Mouse (Mus musculus): ENCODE data around the gene Lima1.
"Not testable (repeated sequence)": the region's sequence is repeated elsewhere in the genome, so short reads cannot be mapped to it uniquely, and the experiment has no call there.

Gene Lima1

GRCm38 (mm10) chr15:99834681-99835080, 40.6 kb downstream of the Lima1 start:
- DNase-seq (ENCODE audit: low spot score) = no peak

- no peak for DNase-seq (ENCODE audit: low spot score)
Measured at GRCm38 (mm10) chr15:99833648-99834454, 41.4 kb downstream of the Lima1 start.

GRCm38 (mm10) chr15:99831535-99831934, 43.7 kb downstream of the Lima1 start:
- DNase-seq (ENCODE audit: low spot score) = no peak

GRCm38 (mm10) chr15:99828061-99828460, 47.2 kb downstream of the Lima1 start:
- no peak for DNase-seq (ENCODE audit: low spot score)

- DNase-seq (ENCODE audit: low spot score) = no peak
Measured at GRCm38 (mm10) chr15:99826210-99826888, 48.9 kb downstream of the Lima1 start.

- no peak for DNase-seq (ENCODE audit: low spot score)
Measured at GRCm38 (mm10) chr15:99825211-99825610, 50.0 kb downstream of the Lima1 start.

GRCm38 (mm10) chr15:99823322-99823898, 51.8 kb downstream of the Lima1 start:
- no peak for DNase-seq (ENCODE audit: low spot score)

- not testable (repeated sequence) for DNase-seq (ENCODE audit: low spot score)
Measured at GRCm38 (mm10) chr15:99822501-99822900, 52.8 kb downstream of the Lima1 start.

GRCm38 (mm10) chr15:99819621-99820279, 55.5 kb downstream of the Lima1 start:
- no peak for DNase-seq (ENCODE audit: low spot score)

GRCm38 (mm10) chr15:99819109-99819440, 56.2 kb downstream of the Lima1 start:
- DNase-seq (ENCODE audit: low spot score) = no peak

- no peak for DNase-seq (ENCODE audit: low spot score)
Measured at GRCm38 (mm10) chr15:99818321-99819108, 56.7 kb downstream of the Lima1 start.

- DNase-seq (ENCODE audit: low spot score) = no peak
Measured at GRCm38 (mm10) chr15:99817343-99818235, 57.7 kb downstream of the Lima1 start.

GRCm38 (mm10) chr15:99815999-99816398, 59.3 kb downstream of the Lima1 start:
- DNase-seq (ENCODE audit: low spot score) = no peak

GRCm38 (mm10) chr15:99814554-99815260, 60.5 kb downstream of the Lima1 start:
- no peak for DNase-seq (ENCODE audit: low spot score)

GRCm38 (mm10) chr15:99813639-99814038, 61.6 kb downstream of the Lima1 start:
- DNase-seq (ENCODE audit: low spot score) = no peak

- no peak for DNase-seq (ENCODE audit: low spot score)
Measured at GRCm38 (mm10) chr15:99812097-99812496, 63.2 kb downstream of the Lima1 start.

GRCm38 (mm10) chr15:99807776-99808735, 67.2 kb downstream of the Lima1 start:
- no peak for DNase-seq (ENCODE audit: low spot score)

- no peak for DNase-seq (ENCODE audit: low spot score)
Measured at GRCm38 (mm10) chr15:99806171-99806570, 69.1 kb downstream of the Lima1 start.

- DNase-seq (ENCODE audit: low spot score) = no peak
Measured at GRCm38 (mm10) chr15:99805673-99806072, 69.6 kb downstream of the Lima1 start.

Data from layer of hippocampus, adult 9-10 months (tissue).